Mouse (Mus musculus) right cerebral cortex, adult 18-20 months (tissue): ENCODE data around the gene Lama2.

Experiments used
- DNase-seq: peaks from one replicate; pipeline ENCODE4 v3.0.0; 2022; ENCODE audit warnings: mixed read lengths

The Lama2 gene

GRCm38 (mm10) chr10:27619658-27620057, at the start of gene Lama2:
Lama2 (minus strand) TSS chr10:27619758.
- no peak for DNase-seq

GRCm38 (mm10) chr10:27664391-27664790, 44.8 kb upstream of the Lama2 start:
- no peak for DNase-seq

- no peak for DNase-seq
Measured at GRCm38 (mm10) chr10:27663396-27663795, 43.8 kb upstream of the Lama2 start.

GRCm38 (mm10) chr10:27654164-27654563, 34.6 kb upstream of the Lama2 start:
- DNase-seq = peak; percentile 39

GRCm38 (mm10) chr10:27652694-27653335, 33.3 kb upstream of the Lama2 start:
- no peak for DNase-seq

GRCm38 (mm10) chr10:27635721-27636120, 16.2 kb upstream of the Lama2 start:
- no peak for DNase-seq

GRCm38 (mm10) chr10:27631002-27631401, 11.4 kb upstream of the Lama2 start:
- peak; percentile 5 for DNase-seq

- DNase-seq = no peak
Measured at GRCm38 (mm10) chr10:27621697-27622449, 2.3 kb upstream of the Lama2 start.

- DNase-seq = no peak
Measured at GRCm38 (mm10) chr10:27617522-27618020, 2.0 kb downstream of the Lama2 start.

- no peak for DNase-seq
Measured at GRCm38 (mm10) chr10:27616641-27617415, 2.7 kb downstream of the Lama2 start.

- DNase-seq = no peak
Measured at GRCm38 (mm10) chr10:27595675-27596074, 23.9 kb downstream of the Lama2 start.

GRCm38 (mm10) chr10:27533217-27533616, 86.3 kb downstream of the Lama2 start:
- DNase-seq = peak; percentile 5

GRCm38 (mm10) chr10:27508847-27509459, 110.6 kb downstream of the Lama2 start:
- DNase-seq = no peak

- DNase-seq = no peak
Measured at GRCm38 (mm10) chr10:27500863-27501262, 118.7 kb downstream of the Lama2 start.

GRCm38 (mm10) chr10:27488452-27488851, 131.1 kb downstream of the Lama2 start:
- DNase-seq = peak; percentile 11

GRCm38 (mm10) chr10:27484041-27484440, 135.5 kb downstream of the Lama2 start:
- peak; percentile 64 for DNase-seq

GRCm38 (mm10) chr10:27475540-27475939, 144.0 kb downstream of the Lama2 start:
- DNase-seq = no peak

- DNase-seq = no peak
Measured at GRCm38 (mm10) chr10:27468274-27468673, 151.3 kb downstream of the Lama2 start.

GRCm38 (mm10) chr10:27413583-27414465, 205.7 kb downstream of the Lama2 start:
- DNase-seq = no peak

GRCm38 (mm10) chr10:27390753-27391152, 228.8 kb downstream of the Lama2 start:
- no peak for DNase-seq

GRCm38 (mm10) chr10:27387531-27387930, 232.0 kb downstream of the Lama2 start:
- peak; percentile 15 for DNase-seq

GRCm38 (mm10) chr10:27384636-27385035, 234.9 kb downstream of the Lama2 start:
- peak; percentile 68 for DNase-seq
